Mouse (Mus musculus) G1E (cell line): Measurements from ENCODE around the gene Obsl1.

Source experiments
- CTCF ChIP-seq: IDR thresholded peaks from 2 replicates; pipeline ENCODE4 v1.5.1; 2012; ENCODE audit warnings: low read depth, low read length, inconsistent platforms, mixed read lengths
- GATA1 ChIP-seq: IDR thresholded peaks from 2 replicates; pipeline ENCODE4 v1.6.1; 2012; ENCODE audit warnings: borderline replicate concordance, low read length, inconsistent platforms, mixed read lengths
- GATA2 ChIP-seq: IDR thresholded peaks from 2 replicates; pipeline ENCODE4 v1.6.1; 2012; ENCODE audit warnings: low read depth, low read length, inconsistent platforms, borderline replicate concordance
- TAL1 ChIP-seq: conservative IDR thresholded peaks from 2 replicates; pipeline ENCODE4 v1.6.1; 2012; ENCODE audit warnings: low read depth, low read length, inconsistent platforms, mixed read lengths

DNA sequence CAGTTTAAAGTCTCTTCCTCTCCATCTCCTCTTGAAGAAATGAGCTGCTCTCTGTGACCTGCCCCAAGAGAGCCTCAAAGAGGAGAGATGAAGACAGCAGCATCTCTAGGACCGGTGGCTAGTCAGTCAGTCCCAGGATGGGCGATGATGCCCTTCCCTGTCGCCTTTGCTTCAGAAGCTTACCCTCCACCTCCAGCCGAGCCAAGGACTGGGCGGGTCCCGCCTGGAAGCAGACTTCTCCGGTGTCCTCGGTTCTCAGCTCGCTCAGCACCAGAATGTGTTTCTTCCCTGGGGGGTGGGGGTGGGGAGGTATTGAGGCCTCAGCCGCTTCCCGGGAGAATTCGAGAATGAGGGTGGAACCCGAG, 19.2 kb downstream of the Obsl1 start:
- TF ChIP-seq GATA1 (no peak), CTCF (no peak), GATA2 (no peak), TAL1 (no peak)
